Mouse (Mus musculus) liver, embryonic 14.5 days (tissue): Measurements from ENCODE around the gene Tmem262. TPM values are rescaled to one million over a fixed set of nuclear protein-coding genes. Genes with fewer than 3 reads are reported as not detected.
A peak's percentile ranks its signal among the peaks of the same experiment; 100 is the strongest.

Experiments used
- ATAC-seq: fragments of 200-750 bp; cut with Nextera tagmentation; 2 replicates; pipeline ENCODE4 v1.8.0; 2017; ENCODE audit warnings: moderate number of reproducible peaks, mild to moderate bottlenecking, moderate library complexity; ENCODE audit not compliant: insufficient read depth
- DNase-seq, 3 experiments: peaks; one replicate each; pipeline ENCODE4 v3.0.0-alpha.2; 2012 to 2013; ENCODE audit warnings: low read depth in 3 of 3, low spot score in 3 of 3
- H3K27ac ChIP-seq: fragments of 300-500 bp; sonication (generic); 2 replicates; pipeline ENCODE4 v1.5.1; 2014; ENCODE audit warnings: moderate library complexity, mild to moderate bottlenecking, control low read depth, inconsistent platforms
- H3K27me3 ChIP-seq: fragments of 300-500 bp; sonication (generic); 2 replicates; pipeline ENCODE4 v1.6.1; 2014; ENCODE audit warnings: mild to moderate bottlenecking, low read length, moderate library complexity; ENCODE audit not compliant: control insufficient read depth, insufficient read depth
- H3K36me3 ChIP-seq: fragments of 300-500 bp; sonication (generic); replicated peaks from 2 replicates; pipeline ENCODE4 v1.6.1; 2014; ENCODE audit warnings: low read depth; ENCODE audit not compliant: control insufficient read depth, insufficient read depth
- H3K4me1 ChIP-seq, 2 experiments: fragments of 200-500 bp in 1 of 2; fragments of 300-500 bp in 1 of 2; sonication (generic) in 1 of 2; replicated peaks; 2 replicates each; pipeline ENCODE4 v1.6.1; 2012 to 2014; ENCODE audit warnings: antibody characterized with exemption in 1 of 2, inconsistent platforms in 1 of 2, low read length in 1 of 2; ENCODE audit not compliant: control insufficient read depth in 2 of 2, insufficient read depth in 2 of 2
- H3K4me2 ChIP-seq: fragments of 300-500 bp; sonication (generic); 2 replicates; pipeline ENCODE4 v1.6.1; 2014; ENCODE audit warnings: low read depth, mild to moderate bottlenecking, control low read depth, moderate library complexity
- H3K4me3 ChIP-seq, 2 experiments: fragments of 200-500 bp in 1 of 2; fragments of 300-500 bp in 1 of 2; sonication (generic) in 1 of 2; 2 replicates each; pipeline ENCODE4 v1.5.1; 2012 to 2014; ENCODE audit warnings: low read depth in 2 of 2, low read length in 2 of 2, mild to moderate bottlenecking in 2 of 2, control low read depth in 1 of 2, inconsistent platforms in 1 of 2, moderate library complexity in 1 of 2; ENCODE audit not compliant: insufficient read depth in 1 of 2
- H3K9ac ChIP-seq: fragments of 300-500 bp; sonication (generic); replicated peaks from 2 replicates; pipeline ENCODE4 v1.6.1; 2014; ENCODE audit warnings: mild to moderate bottlenecking, control low read depth, moderate library complexity
- H3K9me3 ChIP-seq: fragments of 300-500 bp; sonication (generic); 2 replicates; pipeline ENCODE4 v1.6.1; 2016; ENCODE audit warnings: low read length, mixed read lengths; ENCODE audit not compliant: control insufficient read depth
- CTCF ChIP-seq: IDR thresholded peaks from 2 replicates; pipeline ENCODE4 v1.5.1; 2016; ENCODE audit warnings: antibody characterized with exemption, low read depth, control low read depth
- EP300 ChIP-seq: IDR thresholded peaks from 2 replicates; pipeline ENCODE4 v1.6.1; 2016; ENCODE audit warnings: antibody characterized with exemption, low read depth
- WGBS: fragments of 180-500 bp; shearing (Covaris S2); extraction: QIAGEN DNeasy Blood & Tissue Kit; methylation state at CpG from one replicate; pipeline ENCODE4 v1.1.7; 2014; ENCODE audit not compliant: insufficient replicate concordance; 5-methylcytosine and 5-hydroxymethylcytosine counted together
- polyA plus RNA-seq, 2 experiments: library from polyadenylated mRNA; depleted of rRNA in 1 of 2; stranded (reverse) in 1 of 2; unstranded in 1 of 2; fragments of >200 nt; fragmentation: Nextera tagmentation in 1 of 2; extraction: Ambion mirVana in 1 of 2; gene quantifications; 2 replicates each; pipeline versions ENCODE4 v1.2.1 to v1.2.3; 2012 to 2014

Tmem262 gene
- polyA plus RNA-seq, 2 experiments = not detected

DNA sequence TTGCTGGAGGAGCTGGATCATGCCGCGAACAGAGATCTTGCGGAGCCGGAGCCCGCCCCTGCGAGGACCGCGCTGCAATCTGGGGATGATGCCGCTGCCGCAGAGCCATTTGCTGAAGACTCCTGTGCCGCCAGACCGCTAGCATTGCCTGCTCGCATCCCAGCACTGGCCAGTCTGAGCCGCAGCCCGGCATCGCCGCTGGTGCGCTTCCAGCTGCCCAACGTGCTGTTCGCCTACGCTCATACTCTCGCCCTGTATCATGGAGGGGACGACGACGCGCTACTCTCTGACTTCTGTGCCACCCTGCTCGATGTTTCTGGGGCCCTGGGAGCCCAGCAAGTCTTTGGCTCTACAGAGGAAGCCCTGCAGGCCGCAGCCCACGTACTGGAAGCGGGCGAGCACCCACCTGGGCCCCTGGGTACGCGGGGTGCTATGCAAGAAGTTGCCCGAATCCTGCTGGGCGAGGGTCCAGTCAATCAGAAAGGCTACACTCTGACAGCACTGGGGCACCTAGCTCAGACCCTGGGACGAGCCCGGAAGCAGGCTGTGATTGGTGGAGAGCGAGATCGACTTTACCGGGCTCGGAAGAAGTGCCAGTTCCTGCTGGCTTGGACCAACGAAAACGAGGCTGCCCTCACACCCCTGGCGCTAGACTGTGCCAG is 18.1 kb upstream of the Tmem262 start:
- TF ChIP-seq EP300 (0 out of 2 replicates have a peak, but pooled peaks have one; percentile 8), CTCF (0 out of 2 replicates have a peak, but pooled peaks have one; percentile 14)
- peak; percentile 5; the same call in 1 of the 2 replicates for ATAC-seq
- H3K27ac ChIP-seq = peak overlapping the region; percentile 94
- peak overlapping the region; percentile 66 to 97 for H3K4me3 ChIP-seq
- peak overlapping the region; percentile 92 for H3K9ac ChIP-seq
- H3K4me1 ChIP-seq = peaks cover 17 to 19% of the 10 kb centered on the region in 2 experiments
- H3K27me3 ChIP-seq = no peaks in the 10 kb centered on the region
- WGBS = under 1% methylated on average over 44 of the region's 44 CpGs
- H3K4me2 ChIP-seq = peak overlapping the region; percentile 86
- peaks cover 20% of the 10 kb centered on the region for H3K36me3 ChIP-seq
- DNase-seq = no peak
- H3K9me3 ChIP-seq = no peaks in the 10 kb centered on the region

DNA sequence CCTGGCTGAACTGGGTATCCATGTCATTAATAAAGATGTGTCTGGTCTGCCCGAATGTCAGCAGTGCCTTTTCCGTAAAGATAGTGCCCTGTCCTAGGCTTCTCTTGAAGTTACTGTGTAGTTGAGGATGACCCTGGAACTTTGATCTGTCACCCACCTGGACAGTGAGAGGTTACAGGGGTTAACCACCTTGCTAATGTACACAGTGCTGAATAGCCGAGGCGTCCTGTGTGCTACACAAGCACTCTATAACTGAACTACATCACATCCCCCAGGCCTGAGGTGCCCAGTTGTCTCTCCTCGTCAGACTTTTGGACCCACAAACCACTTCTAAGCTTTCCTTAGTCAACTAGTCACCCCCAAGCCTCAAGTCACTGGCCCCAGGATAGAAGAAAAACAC is 17.4 kb upstream of the Tmem262 start:
- peaks cover 20% of the 10 kb centered on the region for H3K36me3 ChIP-seq
- ATAC-seq = no peak
- peak overlapping the region; percentile 66 to 97 for H3K4me3 ChIP-seq
- H3K4me2 ChIP-seq = peak overlapping the region; percentile 86
- H3K9me3 ChIP-seq = no peaks in the 10 kb centered on the region
- H3K4me1 ChIP-seq = peaks cover 16 to 20% of the 10 kb centered on the region in 2 experiments
- no peak overlapping the region; the same call in 1 of the 2 replicates for H3K27ac ChIP-seq
- DNase-seq = no peak
- TF ChIP-seq CTCF = no peak
- TF ChIP-seq EP300 = no peak
- no peaks in the 10 kb centered on the region for H3K27me3 ChIP-seq
- WGBS = 46% methylated on average over 5 of the region's 5 CpGs
- peak overlapping the region; percentile 92 for H3K9ac ChIP-seq

DNA sequence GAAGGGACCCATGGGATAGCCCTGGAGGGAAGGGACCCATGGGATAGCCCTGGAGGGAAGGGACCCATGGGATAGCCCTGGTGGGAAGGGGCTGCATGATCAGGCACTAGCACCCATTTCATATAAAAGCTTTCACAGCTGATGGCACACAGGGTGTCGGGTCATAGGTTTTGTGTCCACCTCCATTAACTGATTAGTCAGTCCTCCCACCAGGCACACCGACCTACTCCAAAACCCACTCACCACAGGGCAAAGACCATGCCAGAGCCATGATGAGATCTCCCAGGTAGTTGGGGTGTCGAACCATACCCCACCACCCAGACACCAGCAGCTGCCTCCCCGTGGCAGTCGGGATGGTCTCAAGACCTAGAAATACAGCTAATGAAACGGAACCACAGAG is 16.8 kb upstream of the Tmem262 start:
- H3K36me3 ChIP-seq = peaks cover 20% of the 10 kb centered on the region
- 78% methylated on average over 6 of the region's 6 CpGs for WGBS
- H3K27me3 ChIP-seq = no peaks in the 10 kb centered on the region
- DNase-seq (no peak), ATAC-seq (no peak)
- H3K4me3 ChIP-seq = peak overlapping the region in 1 of 2 experiments; percentile 97; a peak in 1 of 4 replicates
- no peaks in the 10 kb centered on the region for H3K9me3 ChIP-seq
- TF ChIP-seq EP300 (no peak), CTCF (no peak)
- H3K4me2 ChIP-seq = peak overlapping the region; percentile 86
- H3K27ac ChIP-seq = no peak overlapping the region
- H3K4me1 ChIP-seq = peaks cover 18 to 22% of the 10 kb centered on the region in 2 experiments
- no peak overlapping the region; the same call in 1 of the 2 replicates for H3K9ac ChIP-seq

DNA sequence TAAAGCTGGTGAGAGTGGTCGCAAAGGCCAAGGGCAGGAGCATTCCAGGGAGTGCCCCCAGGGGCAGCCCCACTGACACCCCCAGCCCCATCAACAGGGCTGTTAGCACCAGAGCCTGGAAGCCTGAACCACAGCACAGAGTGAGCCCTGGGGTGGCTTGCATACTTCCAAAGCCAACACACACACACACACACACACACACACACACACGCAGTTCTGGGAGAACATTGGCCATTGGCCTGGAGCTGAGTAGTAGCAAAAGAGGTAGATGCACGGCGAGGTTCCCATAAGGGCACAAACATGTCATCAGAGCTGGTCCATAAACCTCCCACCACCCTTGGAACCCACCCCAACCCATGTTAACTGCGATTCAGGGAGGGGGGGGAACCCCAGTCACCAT is 13.3 kb upstream of the Tmem262 start:
- Histone ChIP-seq H3K9me3 (no peaks in the 10 kb centered on the region), H3K9ac (no peak overlapping the region), H3K36me3 (0 out of 2 replicates have a peak, but pooled peaks cover 3% of the 10 kb centered on the region), H3K4me1 (peaks cover 11 to 14% of the 10 kb centered on the region in 2 experiments), H3K27me3 (no peaks in the 10 kb centered on the region), H3K4me3 (peak overlapping the region; percentile 51 to 60), H3K27ac (no peak overlapping the region), H3K4me2 (peak overlapping the region; percentile 88)
- no peak for TF ChIP-seq EP300
- TF ChIP-seq CTCF = no peak
- WGBS = 41% methylated on average over 5 of the region's 5 CpGs
- no peak for DNase-seq
- ATAC-seq = no peak

DNA sequence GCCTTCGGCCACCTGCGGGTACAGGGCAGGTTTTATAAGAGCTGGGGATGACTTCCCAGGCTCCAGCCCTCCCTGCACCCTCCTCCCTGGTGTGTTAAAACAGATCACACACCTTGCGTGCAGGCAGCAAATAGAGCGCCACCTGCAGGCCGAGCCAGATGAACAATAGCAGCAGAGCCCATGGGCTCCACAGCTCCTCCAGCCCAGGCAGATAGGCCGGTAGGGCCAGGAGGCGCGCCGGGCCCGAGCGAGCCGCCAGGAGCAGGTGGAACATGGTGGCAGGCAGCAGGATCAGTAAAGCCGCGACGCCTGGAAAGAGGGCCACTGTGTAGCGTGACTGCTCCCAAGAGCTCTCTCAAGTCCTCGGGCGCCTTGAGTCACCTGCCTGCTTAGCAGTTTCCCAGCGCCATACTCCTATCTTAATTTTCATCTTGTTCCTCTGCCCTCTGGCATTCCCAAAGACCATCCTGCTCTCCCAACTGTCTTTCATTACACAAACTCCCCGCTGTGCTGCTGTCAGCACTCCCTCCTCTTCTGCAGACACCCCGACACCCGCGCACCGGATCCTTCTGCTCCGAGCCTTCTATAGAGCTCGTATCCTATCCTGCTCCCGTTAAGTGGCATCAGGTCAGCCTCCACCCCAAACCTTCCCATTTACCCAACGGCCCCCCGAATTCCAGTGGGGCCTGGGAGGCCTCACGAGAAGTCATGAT is 12.7 kb upstream of the Tmem262 start:
- peak; percentile 97 for TF ChIP-seq CTCF
- no peak for TF ChIP-seq EP300
- under 1% methylated on average over 30 of the region's 30 CpGs for WGBS
- DNase-seq (peak; percentile 72 to 77 (median 74)), ATAC-seq (peak; percentile 69)
- H3K27ac ChIP-seq = peak overlapping the region; percentile 56
- 0 out of 2 replicates have a peak, but pooled peaks cover 3% of the 10 kb centered on the region for H3K36me3 ChIP-seq
- peak overlapping the region; percentile 51 to 60 for H3K4me3 ChIP-seq
- peak overlapping the region; percentile 88 for H3K4me2 ChIP-seq
- H3K27me3 ChIP-seq = no peaks in the 10 kb centered on the region
- peaks cover 11 to 13% of the 10 kb centered on the region in 2 experiments for H3K4me1 ChIP-seq
- peak overlapping the region; percentile 58 for H3K9ac ChIP-seq
- H3K9me3 ChIP-seq = no peaks in the 10 kb centered on the region
